Mouse (Mus musculus): Measurements from ENCODE around the gene St3gal3. TPM values are rescaled to one million over a fixed set of nuclear protein-coding genes. Genes with fewer than 3 reads are reported as not detected.

Gene St3gal3
- polyA plus RNA-seq, 1 experiment from 2014 or later: 8.5 TPM

- Histone ChIP-seq H3K4me2 (no peak overlapping the region), H3K9me3 (no peaks in the 10 kb centered on the region), H3K9ac (no peak overlapping the region), H3K27me3 (no peaks in the 10 kb centered on the region), H3K4me3 (replicated peaks) (no peak overlapping the region), H3K36me3 (replicated peaks) (no peaks in the 10 kb centered on the region), H3K4me1 (peaks cover 9% of the 10 kb centered on the region), H3K27ac (no peak overlapping the region)
- WGBS: 69% methylated on average over 11 of the region's 11 CpGs
- ATAC-seq (ENCODE audit: low FRiP score): no peak
Observed at GRCm38 (mm10) chr4:118059816-118060475, 74.8 kb downstream of the St3gal3 start.

DNA sequence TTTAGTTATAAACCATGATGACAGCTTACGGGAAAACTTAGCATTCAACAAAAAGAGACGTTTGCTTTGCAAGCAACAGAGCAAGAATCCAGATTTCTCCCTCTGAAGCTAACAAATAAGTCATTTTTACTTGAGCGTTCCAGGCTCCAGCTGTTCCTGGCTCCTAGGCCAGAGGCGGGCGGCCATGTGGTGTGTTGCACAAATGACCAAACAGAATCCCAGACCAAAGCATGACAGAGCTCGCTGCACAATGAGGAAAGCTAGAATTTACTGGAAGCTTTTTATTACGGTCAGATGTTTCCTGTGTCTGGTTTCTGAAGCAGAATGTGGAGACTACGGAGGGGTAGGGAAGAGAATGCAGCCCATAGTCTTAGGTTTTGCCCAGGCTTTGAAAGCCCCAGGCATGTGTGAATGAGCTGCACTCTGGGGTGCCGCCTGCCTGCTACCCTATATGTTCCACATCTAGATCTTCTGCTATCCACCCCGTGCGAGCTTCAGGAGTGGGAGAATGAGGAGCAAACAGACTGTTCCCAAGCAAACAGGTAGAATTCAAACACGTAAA, 76.5 kb downstream of the St3gal3 start:
- Histone ChIP-seq H3K4me3 (replicated peaks) (no peak overlapping the region), H3K27ac (no peak overlapping the region), H3K4me2 (no peak overlapping the region), H3K36me3 (replicated peaks) (no peaks in the 10 kb centered on the region), H3K9ac (no peak overlapping the region), H3K27me3 (no peaks in the 10 kb centered on the region), H3K4me1 (peaks cover 9% of the 10 kb centered on the region), H3K9me3 (no peaks in the 10 kb centered on the region)
- WGBS: 75% methylated on average over 12 of the region's 12 CpGs
- no peak for ATAC-seq (ENCODE audit: low FRiP score)

DNA sequence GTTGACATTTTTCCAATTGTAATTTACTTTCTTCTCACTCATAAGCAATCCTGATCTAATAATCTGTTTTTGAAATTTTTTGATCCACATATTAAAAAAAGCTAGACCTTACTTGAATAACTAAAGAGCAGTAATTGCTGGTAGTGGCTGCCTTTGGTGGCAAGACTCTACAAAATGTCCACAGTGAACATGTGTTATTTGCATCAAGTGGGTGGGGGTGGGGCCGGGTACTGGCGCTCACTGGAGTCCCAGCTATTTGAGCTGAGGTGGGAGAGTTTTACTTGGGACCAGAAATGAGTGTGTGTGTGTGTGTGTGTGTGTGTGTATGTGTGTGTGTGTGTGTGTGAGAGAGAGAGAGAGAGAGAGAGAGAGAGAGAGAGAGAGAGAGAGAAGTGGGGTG, 77.6 kb downstream of the St3gal3 start:
- Histone ChIP-seq H3K36me3 (replicated peaks) (no peaks in the 10 kb centered on the region), H3K27ac (no peak overlapping the region), H3K27me3 (no peaks in the 10 kb centered on the region), H3K4me2 (no peak overlapping the region), H3K4me1 (peaks cover 9% of the 10 kb centered on the region), H3K9me3 (no peaks in the 10 kb centered on the region), H3K9ac (no peak overlapping the region), H3K4me3 (replicated peaks) (no peak overlapping the region)
- ATAC-seq (ENCODE audit: low FRiP score): no peak
- 65% methylated on average over 2 of the region's 2 CpGs for WGBS

DNA sequence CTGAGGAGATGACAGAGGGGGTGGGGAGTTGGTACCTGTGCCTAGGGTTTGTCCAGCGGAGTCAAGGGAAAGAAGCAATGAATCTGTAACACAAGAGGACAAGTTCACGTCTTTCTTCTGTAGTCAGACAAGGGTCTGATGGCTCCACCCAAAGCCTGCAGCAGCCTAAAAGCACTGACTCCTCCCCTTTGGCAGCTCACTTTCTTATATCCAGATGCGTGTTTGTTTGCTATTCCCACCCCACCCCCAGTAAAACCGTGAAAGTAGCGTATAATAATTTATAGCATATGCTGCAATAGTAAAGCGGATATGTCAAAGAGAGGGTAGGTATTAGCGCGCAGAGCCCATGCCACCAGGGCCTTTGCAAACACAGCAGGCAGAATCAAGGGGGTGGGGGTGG, 80.1 kb downstream of the St3gal3 start:
- Histone ChIP-seq H3K9ac (no peak overlapping the region), H3K4me3 (replicated peaks) (no peak overlapping the region), H3K27me3 (no peaks in the 10 kb centered on the region), H3K27ac (no peak overlapping the region), H3K36me3 (replicated peaks) (no peaks in the 10 kb centered on the region), H3K9me3 (no peaks in the 10 kb centered on the region), H3K4me1 (peaks cover 9% of the 10 kb centered on the region), H3K4me2 (no peak overlapping the region)
- no peak for ATAC-seq (ENCODE audit: low FRiP score)
- WGBS: 80% methylated on average over 8 of the region's 8 CpGs

DNA sequence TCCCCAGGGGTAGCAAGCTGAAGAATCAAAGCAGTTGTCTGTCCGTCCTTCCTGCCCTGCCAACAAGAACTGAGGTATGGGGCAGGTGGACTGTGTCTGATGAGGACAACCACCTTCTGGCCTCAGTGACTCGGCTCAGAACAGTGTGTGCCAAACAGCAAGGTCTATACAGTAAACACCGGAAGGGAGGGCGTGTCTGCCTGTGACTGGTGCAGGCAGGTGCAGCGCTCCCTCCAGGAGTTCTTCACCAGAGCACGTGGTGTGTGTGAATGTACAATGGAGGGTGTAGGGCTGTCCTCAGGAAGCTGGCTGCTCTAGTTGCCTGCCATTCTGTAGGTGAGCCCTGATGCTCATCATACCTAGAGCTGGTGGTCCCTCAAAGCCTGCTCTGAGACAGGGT, 80.8 kb downstream of the St3gal3 start:
- H3K9me3 ChIP-seq: no peaks in the 10 kb centered on the region
- 88% methylated on average over 6 of the region's 6 CpGs for WGBS
- H3K36me3 ChIP-seq (replicated peaks): no peaks in the 10 kb centered on the region
- H3K4me3 ChIP-seq (replicated peaks): no peak overlapping the region
- no peak overlapping the region for H3K4me2 ChIP-seq
- H3K4me1 ChIP-seq: peaks cover 9% of the 10 kb centered on the region
- no peak overlapping the region for H3K9ac ChIP-seq
- no peak for ATAC-seq (ENCODE audit: low FRiP score)
- no peaks in the 10 kb centered on the region for H3K27me3 ChIP-seq
- no peak overlapping the region for H3K27ac ChIP-seq

- H3K9ac ChIP-seq: no peak overlapping the region
- WGBS: 87% methylated on average over 12 of the region's 12 CpGs
- no peaks in the 10 kb centered on the region for H3K27me3 ChIP-seq
- H3K9me3 ChIP-seq: no peaks in the 10 kb centered on the region
- H3K4me3 ChIP-seq (replicated peaks): no peak overlapping the region
- no peak for ATAC-seq (ENCODE audit: low FRiP score)
- no peaks in the 10 kb centered on the region for H3K4me1 ChIP-seq
- H3K4me2 ChIP-seq: no peak overlapping the region
- H3K36me3 ChIP-seq (replicated peaks): no peaks in the 10 kb centered on the region
- H3K27ac ChIP-seq: no peak overlapping the region
Observed at GRCm38 (mm10) chr4:118049606-118050302, 85.0 kb downstream of the St3gal3 start.

DNA sequence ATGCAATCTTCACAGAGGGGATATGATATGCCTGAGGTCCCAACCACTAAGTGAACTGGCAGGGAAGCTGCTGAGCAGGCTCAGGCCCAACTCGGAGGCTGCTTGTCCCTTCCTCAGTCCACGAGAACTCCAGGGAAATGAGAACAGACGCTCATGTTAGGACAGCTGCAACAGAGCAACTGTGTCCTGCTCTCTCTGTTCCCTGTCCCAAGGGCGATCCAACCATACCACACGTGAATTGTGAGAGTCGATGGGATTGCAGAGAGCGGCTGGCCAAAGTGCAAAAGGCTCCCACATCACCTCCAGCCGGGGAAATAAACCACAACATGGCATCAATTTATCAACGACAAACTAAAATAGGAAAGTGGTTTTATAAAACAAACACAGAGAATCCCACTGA, 90.2 kb downstream of the St3gal3 start:
- H3K9ac ChIP-seq: no peak overlapping the region
- no peak overlapping the region for H3K4me3 ChIP-seq (replicated peaks)
- H3K36me3 ChIP-seq (replicated peaks): no peaks in the 10 kb centered on the region
- H3K9me3 ChIP-seq: no peaks in the 10 kb centered on the region
- no peak overlapping the region for H3K4me2 ChIP-seq
- 83% methylated on average over 9 of the region's 9 CpGs for WGBS
- peaks cover 6% of the 10 kb centered on the region; the same call in 1 of the 2 replicates for H3K4me1 ChIP-seq
- H3K27me3 ChIP-seq: no peaks in the 10 kb centered on the region
- H3K27ac ChIP-seq: no peak overlapping the region
- no peak for ATAC-seq (ENCODE audit: low FRiP score)

DNA sequence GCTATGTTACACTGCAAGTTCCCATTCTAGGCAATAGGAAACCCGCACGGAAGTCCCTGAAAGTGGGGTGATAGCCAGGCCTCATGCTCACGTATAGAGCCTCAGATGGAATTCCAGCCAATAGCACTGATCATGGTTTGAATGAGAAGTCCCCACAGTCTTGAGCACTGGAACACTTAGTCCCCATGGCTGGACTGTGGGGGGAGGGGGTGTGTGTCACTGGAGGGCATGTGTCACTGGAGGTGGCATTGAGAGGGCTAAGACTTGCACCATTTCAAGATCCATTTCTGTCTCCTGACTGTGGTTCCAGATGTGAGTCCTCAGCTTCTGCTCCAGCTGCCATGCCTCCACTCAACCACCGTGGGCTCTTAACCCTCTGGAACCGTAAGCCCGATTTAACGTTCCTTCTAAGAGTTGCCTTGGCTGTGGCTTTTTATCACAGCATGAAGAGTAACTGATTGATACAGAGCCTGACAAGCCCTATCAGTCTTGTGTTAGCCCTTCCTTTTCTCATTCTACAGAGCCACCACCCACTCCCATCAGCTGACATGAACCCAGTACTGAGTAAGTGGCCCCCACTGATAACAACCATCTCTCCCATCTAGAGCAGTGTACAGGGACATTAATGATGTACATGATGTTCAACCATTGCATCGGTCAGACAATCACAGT, 91.2 kb downstream of the St3gal3 start:
- Histone ChIP-seq H3K4me1 (peaks cover 6% of the 10 kb centered on the region; the same call in 1 of the 2 replicates), H3K27me3 (no peaks in the 10 kb centered on the region), H3K9me3 (no peaks in the 10 kb centered on the region), H3K4me2 (no peak overlapping the region), H3K36me3 (replicated peaks) (no peaks in the 10 kb centered on the region), H3K9ac (no peak overlapping the region), H3K4me3 (replicated peaks) (no peak overlapping the region), H3K27ac (no peak overlapping the region)
- no peak for ATAC-seq (ENCODE audit: low FRiP score)
- 92% methylated on average over 8 of the region's 8 CpGs for WGBS

- peaks cover 6% of the 10 kb centered on the region; the same call in 1 of the 2 replicates for H3K4me1 ChIP-seq
- H3K27me3 ChIP-seq: no peaks in the 10 kb centered on the region
- ATAC-seq (ENCODE audit: low FRiP score): no peak
- H3K4me3 ChIP-seq (replicated peaks): no peak overlapping the region
- H3K9me3 ChIP-seq: no peaks in the 10 kb centered on the region
- H3K4me2 ChIP-seq: no peak overlapping the region
- H3K9ac ChIP-seq: no peak overlapping the region
- H3K36me3 ChIP-seq (replicated peaks): no peaks in the 10 kb centered on the region
- 86% methylated on average over 7 of the region's 7 CpGs for WGBS
- H3K27ac ChIP-seq: no peak overlapping the region
Observed at GRCm38 (mm10) chr4:118042671-118043320, 91.9 kb downstream of the St3gal3 start.

DNA sequence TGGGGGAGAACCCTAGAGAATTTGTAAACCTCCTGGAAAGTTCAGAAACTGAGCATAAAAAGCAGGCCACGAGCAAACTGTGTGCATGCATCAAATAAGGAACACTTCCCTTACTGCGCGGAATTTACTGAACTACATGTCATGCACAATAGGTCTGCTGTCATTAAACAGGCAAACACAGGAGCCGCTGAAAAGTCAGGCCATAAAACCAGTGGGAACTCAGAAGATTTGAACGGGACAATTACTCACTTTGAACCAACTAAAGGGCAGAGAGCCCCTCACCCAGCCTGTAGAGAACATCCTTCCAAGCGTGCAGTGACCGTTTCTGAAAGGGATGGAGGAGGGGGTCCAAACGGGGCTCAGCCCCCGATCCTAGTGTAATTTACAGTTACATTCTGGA, 93.6 kb downstream of the St3gal3 start:
- no peak for ATAC-seq (ENCODE audit: low FRiP score)
- no peaks in the 10 kb centered on the region for H3K36me3 ChIP-seq (replicated peaks)
- no peak overlapping the region for H3K4me2 ChIP-seq
- H3K27ac ChIP-seq: no peak overlapping the region
- 63% methylated on average over 9 of the region's 9 CpGs for WGBS
- no peak overlapping the region for H3K4me3 ChIP-seq (replicated peaks)
- H3K4me1 ChIP-seq: peaks cover 12% of the 10 kb centered on the region; the same call in 1 of the 2 replicates
- H3K9me3 ChIP-seq: no peaks in the 10 kb centered on the region
- H3K9ac ChIP-seq: no peak overlapping the region
- H3K27me3 ChIP-seq: no peaks in the 10 kb centered on the region

- Histone ChIP-seq H3K9me3 (no peaks in the 10 kb centered on the region), H3K4me3 (replicated peaks) (no peak overlapping the region), H3K4me1 (peaks cover 12% of the 10 kb centered on the region; the same call in 1 of the 2 replicates), H3K27ac (no peak overlapping the region), H3K9ac (no peak overlapping the region), H3K36me3 (replicated peaks) (no peaks in the 10 kb centered on the region), H3K27me3 (no peaks in the 10 kb centered on the region), H3K4me2 (no peak overlapping the region)
- ATAC-seq (ENCODE audit: low FRiP score): no peak
- WGBS: 74% methylated on average over 4 of the region's 4 CpGs
Observed at GRCm38 (mm10) chr4:118040650-118041049, 94.1 kb downstream of the St3gal3 start.

GRCm38 (mm10) chr4:118039964-118040363, 94.8 kb downstream of the St3gal3 start:
- H3K36me3 ChIP-seq (replicated peaks): no peaks in the 10 kb centered on the region
- H3K4me2 ChIP-seq: no peak overlapping the region
- no peak overlapping the region for H3K4me3 ChIP-seq (replicated peaks)
- 95% methylated on average over 5 of the region's 5 CpGs for WGBS
- peaks cover 12% of the 10 kb centered on the region; the same call in 1 of the 2 replicates for H3K4me1 ChIP-seq
- no peak overlapping the region for H3K27ac ChIP-seq
- no peak overlapping the region for H3K9ac ChIP-seq
- H3K9me3 ChIP-seq: no peaks in the 10 kb centered on the region
- no peaks in the 10 kb centered on the region for H3K27me3 ChIP-seq
- no peak for ATAC-seq (ENCODE audit: low FRiP score)
